Mouse (Mus musculus) adrenal gland, postnatal 0 days (tissue): Measurements from ENCODE around the gene Zfp507. TPM values are rescaled to one million over a fixed set of nuclear protein-coding genes. Genes with fewer than 3 reads are reported as not detected.

Source experiments
- polyA plus RNA-seq: library from polyadenylated mRNA; unstranded; fragments of >200 nt; fragmentation: Nextera tagmentation; extraction: Ambion mirVana; gene quantifications from 2 replicates; pipeline ENCODE4 v1.2.1, GENCODE M21; 2015

The Zfp507 gene
- 6.3 and 11.6 TPM in 2 replicates for polyA plus RNA-seq

DNA sequence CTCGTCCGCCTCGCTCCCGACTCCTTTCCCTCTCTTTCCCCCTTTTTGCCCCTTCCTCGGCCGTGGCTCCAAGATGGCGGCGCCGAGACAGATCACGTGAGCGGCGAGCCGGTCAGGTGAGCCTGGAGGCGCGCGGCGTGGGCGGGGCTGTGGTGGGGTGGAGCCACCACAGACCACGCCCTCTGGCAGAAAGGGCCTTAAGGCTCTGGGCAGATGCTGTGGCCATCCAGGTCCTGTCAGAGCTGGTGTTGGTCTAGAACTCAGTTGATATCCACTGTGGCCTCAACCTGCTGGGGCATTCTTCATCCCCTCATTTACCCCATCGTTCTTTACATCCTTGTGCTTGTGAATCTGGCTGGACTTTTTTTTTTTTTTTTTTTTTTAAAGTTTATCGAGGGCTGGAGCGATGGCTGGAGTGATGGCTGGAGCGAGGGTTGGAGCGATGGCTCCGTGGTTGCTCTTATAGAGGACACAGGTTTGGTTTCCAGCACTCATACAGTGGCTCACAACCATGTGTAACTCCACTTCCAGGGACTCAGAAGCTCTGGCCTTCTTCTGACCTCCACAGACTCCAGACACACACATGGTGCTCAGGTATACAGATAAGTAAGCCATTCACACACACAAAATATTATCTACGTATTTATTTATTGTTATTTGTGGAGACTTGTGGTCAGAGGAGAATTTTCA, at the start of gene Zfp507:
Gene Zfp507, minus strand, starts transcription at position 98 of the 690 bp plus-strand sequence.

DNA sequence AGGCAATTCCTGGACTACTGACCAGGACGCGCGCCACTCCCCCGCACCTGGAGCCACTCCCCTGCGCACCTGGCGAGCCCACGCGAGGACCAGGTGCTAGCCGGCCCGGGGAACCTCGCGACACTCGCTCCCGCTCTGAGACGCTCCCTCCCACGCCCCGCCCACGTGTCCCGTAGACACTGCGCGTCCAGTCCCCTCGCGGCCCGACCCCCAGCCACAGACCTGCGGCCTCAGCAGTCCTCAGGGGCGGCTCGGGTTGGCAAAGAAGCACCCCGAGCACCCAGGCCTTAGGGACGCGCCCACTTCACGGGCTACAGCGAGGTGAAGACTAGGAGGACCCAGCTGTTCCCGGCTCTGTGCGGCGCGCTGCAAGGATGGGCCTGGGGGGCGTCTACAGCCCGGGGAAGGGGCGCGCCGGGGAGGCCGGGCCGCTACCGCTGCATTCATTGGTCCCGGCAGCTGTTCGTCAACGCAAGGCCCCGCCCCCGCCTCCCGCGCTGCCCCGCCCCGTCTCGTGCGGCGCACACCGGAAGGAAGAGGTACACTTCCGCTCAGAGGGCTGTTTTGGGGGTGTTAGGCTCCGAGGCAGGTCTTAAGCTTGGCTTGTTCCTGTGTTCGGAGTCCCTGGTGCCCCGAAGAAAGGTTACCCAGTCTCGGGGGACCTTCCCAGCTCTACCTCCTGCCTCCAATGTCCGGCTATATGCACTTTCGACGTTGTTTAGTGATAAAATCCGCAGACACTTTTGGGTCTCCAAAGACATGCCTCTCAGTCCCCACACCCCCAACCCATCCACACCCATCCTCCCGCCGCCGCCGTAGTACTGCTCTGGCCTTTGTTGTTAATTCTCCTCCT, 48.5 kb downstream of the Zfp507 start, which contains the start of gene Dpy19l3:
Gene Dpy19l3, minus strand, starts transcription at position 422 of the 853 bp plus-strand sequence.

Other genes with a start within 250 kb of the Zfp507 start
- gene Nudt19, start 246.7 kb downstream of the Zfp507 start, polyA plus RNA-seq = 51.1 and 68.3 TPM in 2 replicates
- gene Rgs9bp, start 217.4 kb downstream of the Zfp507 start, polyA plus RNA-seq = 0.06 TPM in 2 replicates
- 11.8 and 14.5 TPM in 2 replicates for gene Ankrd27, start 216.8 kb downstream of the Zfp507 start, polyA plus RNA-seq
- gene Pdcd5, start 155.5 kb downstream of the Zfp507 start, polyA plus RNA-seq = 263 and 347 TPM in 2 replicates
- 13.2 and 27.1 TPM in 2 replicates for gene Dpy19l3, start 48.5 kb downstream of the Zfp507 start, polyA plus RNA-seq